Mouse (Mus musculus) lung, embryonic 16.5 days (tissue): ENCODE measurements around the gene Espnl. TPM values are rescaled to one million over a fixed set of nuclear protein-coding genes. Genes with fewer than 3 reads are reported as not detected.

Experiments
- ATAC-seq: fragments of 200-750 bp; cut with Nextera tagmentation; 2 replicates; pipeline ENCODE4 v1.8.0; 2017; ENCODE audit warnings: low read depth, mild to moderate bottlenecking, moderate library complexity
- H3K27ac ChIP-seq: fragments of 300-500 bp; sonication (generic); 2 replicates; pipeline ENCODE4 v1.5.1; 2014; ENCODE audit warnings: mild to moderate bottlenecking, control low read depth, low read length
- H3K27me3 ChIP-seq: fragments of 300-500 bp; sonication (generic); 2 replicates; pipeline ENCODE4 v1.6.1; 2014; ENCODE audit warnings: low read depth, low read length, mixed read lengths; ENCODE audit not compliant: control insufficient read depth, insufficient read depth
- H3K36me3 ChIP-seq: fragments of 300-500 bp; sonication (generic); 2 replicates; pipeline ENCODE4 v1.6.1; 2014; ENCODE audit warnings: low read length; ENCODE audit not compliant: control insufficient read depth, insufficient read depth
- H3K4me1 ChIP-seq: fragments of 300-500 bp; sonication (generic); replicated peaks from 2 replicates; pipeline ENCODE4 v1.6.1; 2014; ENCODE audit warnings: low read length, mixed read lengths; ENCODE audit not compliant: control insufficient read depth, insufficient read depth
- H3K4me2 ChIP-seq: fragments of 300-500 bp; sonication (generic); 2 replicates; pipeline ENCODE4 v1.6.1; 2014; ENCODE audit warnings: low read depth, low read length, control low read depth
- H3K4me3 ChIP-seq: fragments of 300-500 bp; sonication (generic); 2 replicates; pipeline ENCODE4 v1.5.1; 2014; ENCODE audit warnings: mild to moderate bottlenecking, low read length, control low read depth
- H3K9ac ChIP-seq: fragments of 300-500 bp; sonication (generic); 2 replicates; pipeline ENCODE4 v1.6.1; 2014; ENCODE audit warnings: low read length, control low read depth
- H3K9me3 ChIP-seq: fragments of 300-500 bp; sonication (generic); 2 replicates; pipeline ENCODE4 v1.6.1; 2016; ENCODE audit warnings: low read length; ENCODE audit not compliant: control insufficient read depth
- WGBS: fragments of 180-500 bp; shearing (Covaris S2); extraction: QIAGEN DNeasy Blood & Tissue Kit; methylation state at CpG from one replicate; pipeline ENCODE4 v1.1.7; 2014; 5-methylcytosine and 5-hydroxymethylcytosine counted together
- polyA plus RNA-seq: library from polyadenylated mRNA; unstranded; fragments of >200 nt; fragmentation: Nextera tagmentation; extraction: Ambion mirVana; gene quantifications from 2 replicates; pipeline ENCODE4 v1.2.1, GENCODE M21; 2015

Gene Espnl
- polyA plus RNA-seq, 1 experiment from 2014 or later: not detected

DNA sequence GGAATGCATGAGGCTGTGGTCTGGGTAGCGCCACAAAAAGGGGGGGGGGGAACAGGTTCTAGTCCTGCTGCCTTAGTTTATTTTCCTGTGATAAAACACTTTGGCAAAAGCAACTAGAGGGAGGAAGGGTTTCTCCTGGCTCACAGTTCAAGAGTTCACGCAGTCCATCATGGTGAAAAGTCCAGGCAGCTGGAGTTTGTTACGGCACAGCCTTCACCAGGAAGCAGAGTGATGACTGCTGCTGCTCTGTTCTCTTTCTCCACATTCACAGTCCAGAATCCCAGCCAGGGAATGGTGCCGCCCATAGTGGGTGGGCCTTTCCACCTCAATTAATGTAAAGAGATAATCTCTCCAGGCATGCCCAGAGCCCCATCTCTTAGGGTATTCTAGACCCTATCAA is 9.6 kb upstream of the Espnl start:
- ATAC-seq: peak; percentile 70

DNA sequence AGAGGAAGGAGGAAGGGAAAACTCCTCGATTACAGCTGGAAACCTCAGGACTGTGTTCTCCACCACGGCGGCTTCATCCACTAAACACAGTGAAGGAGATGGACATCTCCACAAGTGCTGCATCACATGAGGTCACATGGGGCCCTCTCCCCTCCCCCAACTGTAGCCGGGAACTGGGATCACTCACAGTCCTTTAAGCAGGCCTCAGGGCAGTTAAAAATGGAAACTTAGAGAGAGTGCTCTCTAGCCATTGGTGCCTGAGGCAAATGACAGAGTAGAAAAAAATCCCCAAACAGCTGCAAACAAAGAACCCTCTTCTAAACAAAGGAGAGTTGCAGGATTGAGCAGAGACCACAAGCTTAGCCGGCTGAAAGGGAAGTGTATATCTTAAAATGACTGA is 8.6 kb upstream of the Espnl start:
- Histone ChIP-seq H3K4me2 (no peak overlapping the region), H3K36me3 (peaks cover 13% of the 10 kb centered on the region), H3K4me1 (no peaks in the 10 kb centered on the region), H3K9me3 (no peaks in the 10 kb centered on the region), H3K27me3 (no peaks in the 10 kb centered on the region), H3K9ac (no peak overlapping the region), H3K27ac (no peak overlapping the region), H3K4me3 (no peak overlapping the region)
- ATAC-seq: no peak
- WGBS: 41% methylated on average over 5 of the region's 5 CpGs

More for the DNA sequence above, 9.6 kb upstream of the Espnl start:
- H3K4me3 ChIP-seq: no peak overlapping the region
- no peak overlapping the region for H3K27ac ChIP-seq
- no peak overlapping the region for H3K9ac ChIP-seq
- H3K4me2 ChIP-seq: no peak overlapping the region
- no peaks in the 10 kb centered on the region for H3K4me1 ChIP-seq
- H3K36me3 ChIP-seq: peaks cover 13% of the 10 kb centered on the region
- 75% methylated on average over 4 of the region's 4 CpGs for WGBS
- no peaks in the 10 kb centered on the region for H3K27me3 ChIP-seq
- H3K9me3 ChIP-seq: no peaks in the 10 kb centered on the region

DNA sequence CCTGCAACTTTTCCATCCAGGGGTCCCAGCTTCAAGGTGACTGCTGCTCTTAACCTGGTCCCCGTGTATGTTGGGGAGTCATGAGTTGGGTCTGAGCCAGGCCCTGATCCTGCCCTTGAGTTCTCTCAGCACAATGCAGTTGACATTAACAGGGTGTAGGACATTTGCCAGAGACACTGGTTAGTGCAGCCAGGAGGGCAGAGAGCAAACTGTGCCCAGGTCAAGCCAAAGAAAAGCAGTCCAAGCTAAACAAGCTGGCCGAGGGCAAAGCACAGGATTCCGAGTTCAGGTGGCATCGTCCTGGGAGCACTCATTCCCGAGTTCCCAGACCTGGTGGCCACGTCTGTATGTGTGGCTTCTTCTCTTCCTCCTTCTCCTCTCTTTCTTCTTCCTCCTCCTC is 4.2 kb upstream of the Espnl start:
- Histone ChIP-seq H3K9ac (no peak overlapping the region), H3K9me3 (no peaks in the 10 kb centered on the region), H3K4me2 (no peak overlapping the region), H3K27me3 (no peaks in the 10 kb centered on the region), H3K27ac (no peak overlapping the region), H3K4me3 (no peak overlapping the region), H3K4me1 (no peaks in the 10 kb centered on the region), H3K36me3 (no peaks in the 10 kb centered on the region)
- no peak for ATAC-seq
- WGBS: 80% methylated on average over 6 of the region's 6 CpGs

- ATAC-seq: no peak
- 54% methylated on average over 2 of the region's 2 CpGs for WGBS
- H3K9ac ChIP-seq: no peak overlapping the region
- H3K4me2 ChIP-seq: no peak overlapping the region
- H3K9me3 ChIP-seq: no peaks in the 10 kb centered on the region
- no peak overlapping the region for H3K27ac ChIP-seq
- no peaks in the 10 kb centered on the region for H3K36me3 ChIP-seq
- H3K4me1 ChIP-seq: no peaks in the 10 kb centered on the region
- H3K4me3 ChIP-seq: no peak overlapping the region
- no peaks in the 10 kb centered on the region for H3K27me3 ChIP-seq
Measured at GRCm38 (mm10) chr1:91324646-91325045, 2.8 kb downstream of the Espnl start.

GRCm38 (mm10) chr1:91325488-91326042 is 3.7 kb downstream of the Espnl start:
- no peaks in the 10 kb centered on the region for H3K9me3 ChIP-seq
- no peak overlapping the region for H3K9ac ChIP-seq
- no peaks in the 10 kb centered on the region for H3K36me3 ChIP-seq
- whole genome bisulfite sequencing: 72% methylated on average over 4 of the region's 4 CpGs
- no peaks in the 10 kb centered on the region for H3K4me1 ChIP-seq
- no peak overlapping the region for H3K4me2 ChIP-seq
- ATAC-seq: no peak
- H3K4me3 ChIP-seq: no peak overlapping the region
- no peak overlapping the region for H3K27ac ChIP-seq
- no peaks in the 10 kb centered on the region for H3K27me3 ChIP-seq

- WGBS: 40% methylated on average over 4 of the region's 4 CpGs
Measured at GRCm38 (mm10) chr1:91332102-91332501, 10.2 kb downstream of the Espnl start.

GRCm38 (mm10) chr1:91333582-91333981 is 11.7 kb downstream of the Espnl start:
- no peaks in the 10 kb centered on the region for H3K36me3 ChIP-seq
- no peaks in the 10 kb centered on the region for H3K4me1 ChIP-seq
- H3K4me2 ChIP-seq: no peak overlapping the region
- H3K27me3 ChIP-seq: no peaks in the 10 kb centered on the region
- no peak overlapping the region for H3K4me3 ChIP-seq
- no peak for ATAC-seq
- no peaks in the 10 kb centered on the region for H3K9me3 ChIP-seq
- H3K27ac ChIP-seq: no peak overlapping the region
- H3K9ac ChIP-seq: no peak overlapping the region

More at GRCm38 (mm10) chr1:91332102-91332501, 10.2 kb downstream of the Espnl start:
- Histone ChIP-seq H3K4me1 (no peaks in the 10 kb centered on the region), H3K9ac (no peak overlapping the region), H3K4me3 (no peak overlapping the region), H3K27me3 (no peaks in the 10 kb centered on the region), H3K9me3 (no peaks in the 10 kb centered on the region), H3K36me3 (no peaks in the 10 kb centered on the region), H3K4me2 (no peak overlapping the region), H3K27ac (no peak overlapping the region)
- ATAC-seq: no peak

DNA sequence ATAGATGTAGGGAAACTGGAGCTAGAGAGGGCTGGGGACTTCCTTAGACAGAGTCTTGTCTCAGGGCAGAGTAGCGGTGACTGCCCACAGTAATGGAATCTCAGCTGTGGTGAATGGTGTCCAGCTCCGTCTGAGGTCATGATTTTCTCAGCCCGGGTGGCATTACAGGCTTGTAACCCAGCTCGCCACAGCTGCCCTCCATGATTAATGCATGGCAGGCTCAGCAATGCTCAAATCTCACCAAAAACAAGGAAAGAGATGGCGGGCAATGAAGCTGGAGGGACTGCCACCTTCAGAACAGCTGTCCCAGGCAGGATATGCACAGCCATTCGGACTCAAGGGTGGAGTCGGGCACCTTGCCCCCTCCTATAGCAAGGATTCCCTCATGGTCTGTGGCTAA is 15.5 kb downstream of the Espnl start:
- Histone ChIP-seq H3K36me3 (no peaks in the 10 kb centered on the region), H3K4me1 (no peaks in the 10 kb centered on the region), H3K27ac (no peak overlapping the region), H3K4me2 (no peak overlapping the region), H3K9ac (no peak overlapping the region), H3K4me3 (no peak overlapping the region), H3K27me3 (0 out of 2 replicates have a peak, but pooled peaks cover under 1% of the 10 kb centered on the region), H3K9me3 (no peaks in the 10 kb centered on the region)
- WGBS: 83% methylated on average over 7 of the region's 7 CpGs
- ATAC-seq: no peak

- Histone ChIP-seq H3K9me3 (no peaks in the 10 kb centered on the region), H3K27ac (no peak overlapping the region), H3K4me3 (no peak overlapping the region), H3K4me2 (no peak overlapping the region), H3K36me3 (no peaks in the 10 kb centered on the region), H3K4me1 (no peaks in the 10 kb centered on the region; the same call in 1 of the 2 replicates), H3K27me3 (peaks cover 40% of the 10 kb centered on the region), H3K9ac (no peak overlapping the region)
- 63% methylated on average over 3 of the region's 3 CpGs for WGBS
- ATAC-seq: no peak
Measured at GRCm38 (mm10) chr1:91344001-91344400, 22.1 kb downstream of the Espnl start.
